Mouse (Mus musculus): ENCODE data around the gene Dync1li2.

The Dync1li2 gene

GRCm38 (mm10) chr8:104442299-104443124 lies at the start of gene Dync1li2:
Gene Dync1li2 (minus strand): TSS chr8:104443047.
- DNase-seq = peak; percentile 94

GRCm38 (mm10) chr8:104479091-104479490 lies 36.2 kb upstream of the Dync1li2 start:
- no peak for DNase-seq

- no peak for DNase-seq
Measured at GRCm38 (mm10) chr8:104472465-104472864, 29.6 kb upstream of the Dync1li2 start.

GRCm38 (mm10) chr8:104467463-104467862 lies 24.6 kb upstream of the Dync1li2 start:
- DNase-seq = no peak

GRCm38 (mm10) chr8:104452177-104452576 lies 9.3 kb upstream of the Dync1li2 start:
- no peak for DNase-seq

GRCm38 (mm10) chr8:104448796-104449195 lies 5.9 kb upstream of the Dync1li2 start:
- no peak for DNase-seq

GRCm38 (mm10) chr8:104446016-104446415 lies 3.2 kb upstream of the Dync1li2 start:
- no peak for DNase-seq

- no peak for DNase-seq
Measured at GRCm38 (mm10) chr8:104445248-104445647, 2.4 kb upstream of the Dync1li2 start.

GRCm38 (mm10) chr8:104443125-104443679 lies 355 bp upstream of the Dync1li2 start:
- DNase-seq = no peak

- DNase-seq = no peak
Measured at GRCm38 (mm10) chr8:104441613-104442012, 1.2 kb downstream of the Dync1li2 start.

GRCm38 (mm10) chr8:104439461-104439860 lies 3.4 kb downstream of the Dync1li2 start:
- no peak for DNase-seq

- DNase-seq = no peak
Measured at GRCm38 (mm10) chr8:104437494-104438135, 5.2 kb downstream of the Dync1li2 start.

- DNase-seq = no peak
Measured at GRCm38 (mm10) chr8:104436591-104436990, 6.3 kb downstream of the Dync1li2 start.

- peak; percentile 100 for DNase-seq
Measured at GRCm38 (mm10) chr8:104436038-104436437, 6.8 kb downstream of the Dync1li2 start.

- peak; percentile 34 to 45 for DNase-seq
Measured at GRCm38 (mm10) chr8:104434826-104435354, 8.0 kb downstream of the Dync1li2 start.

GRCm38 (mm10) chr8:104434275-104434674 lies 8.6 kb downstream of the Dync1li2 start:
- DNase-seq = peak; percentile 49 to 53

- no peak for DNase-seq
Measured at GRCm38 (mm10) chr8:104433191-104433842, 9.5 kb downstream of the Dync1li2 start.

- DNase-seq = no peak
Measured at GRCm38 (mm10) chr8:104432656-104433055, 10.2 kb downstream of the Dync1li2 start.

- DNase-seq = no peak
Measured at GRCm38 (mm10) chr8:104430230-104430629, 12.6 kb downstream of the Dync1li2 start.

- DNase-seq = no peak
Measured at GRCm38 (mm10) chr8:104427703-104428102, 15.1 kb downstream of the Dync1li2 start.

GRCm38 (mm10) chr8:104422313-104422712 lies 20.5 kb downstream of the Dync1li2 start:
- no peak for DNase-seq

- DNase-seq = no peak
Measured at GRCm38 (mm10) chr8:104416022-104416421, 26.8 kb downstream of the Dync1li2 start.

- DNase-seq = no peak
Measured at GRCm38 (mm10) chr8:104414204-104414603, 28.6 kb downstream of the Dync1li2 start.
